Mouse (Mus musculus) lung, postnatal 14 days (tissue): ENCODE measurements at regions not wholly inside any gene's neighbourhood (a gene's known extent, or its start where the extent isn't known, plus 50 kb on each side); places are given as distances from the start of the nearest gene placed in this dataset.

Experiments used
- DNase-seq: peaks from one replicate; pipeline ENCODE4 v3.0.0; 2021

DNA sequence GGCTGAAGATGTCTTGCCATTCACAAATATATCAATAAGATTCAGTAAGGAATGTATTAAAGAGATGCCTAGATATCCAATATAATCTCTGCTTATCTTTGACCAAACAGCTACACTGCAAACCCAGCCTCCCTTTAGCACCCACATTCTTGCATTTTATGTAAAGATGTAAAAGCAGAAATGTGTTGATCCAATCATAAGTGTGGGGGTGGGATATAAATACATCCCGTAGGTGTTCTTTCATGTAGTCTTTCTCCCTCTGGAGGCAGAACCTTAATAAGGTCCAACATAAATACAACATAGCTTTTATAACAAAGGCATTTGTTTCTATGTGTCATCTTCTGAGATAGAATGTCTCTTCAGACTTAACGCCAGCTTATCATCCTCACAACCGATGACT, 637.1 kb upstream of the Flrt2 start:
- no peak for DNase-seq

DNA sequence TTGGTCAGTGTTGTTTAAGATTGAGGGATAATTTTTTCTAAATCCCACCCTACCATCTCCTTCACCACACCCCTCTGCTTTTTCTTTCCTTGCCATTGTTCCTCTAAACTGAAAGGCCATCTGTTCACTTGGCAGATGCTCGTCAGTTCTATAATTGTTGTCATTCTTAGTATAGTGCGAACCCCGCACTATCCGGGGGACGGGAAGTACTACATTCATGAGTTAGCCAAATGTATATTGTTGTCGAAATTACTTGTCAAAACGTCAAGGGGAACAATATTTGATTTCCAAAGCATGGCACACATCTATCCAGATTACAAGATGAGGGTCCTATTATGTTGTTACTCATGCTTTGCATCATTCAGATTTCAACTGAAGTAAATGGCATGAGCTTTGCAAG, 635.1 kb upstream of the Flrt2 start:
- no peak for DNase-seq

DNA sequence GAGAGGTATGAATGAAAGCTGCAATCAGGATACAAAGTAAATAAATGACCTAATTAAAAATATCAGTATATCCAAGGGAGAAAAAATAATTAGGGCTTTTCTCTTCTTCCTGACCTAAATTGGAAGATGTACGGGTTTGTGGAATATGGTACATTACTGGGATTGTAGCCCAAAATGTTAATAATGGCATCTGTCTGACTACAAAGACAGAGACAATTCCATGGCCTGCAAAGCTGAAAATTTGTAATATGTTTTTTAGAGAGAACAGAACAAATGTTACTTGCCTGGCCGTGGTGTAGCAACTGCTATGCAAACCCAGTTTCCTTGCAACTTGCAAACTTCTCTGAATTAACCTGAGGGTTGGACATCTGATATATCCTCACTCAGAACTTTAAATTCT, 632.6 kb upstream of the Flrt2 start:
- no peak for DNase-seq

DNA sequence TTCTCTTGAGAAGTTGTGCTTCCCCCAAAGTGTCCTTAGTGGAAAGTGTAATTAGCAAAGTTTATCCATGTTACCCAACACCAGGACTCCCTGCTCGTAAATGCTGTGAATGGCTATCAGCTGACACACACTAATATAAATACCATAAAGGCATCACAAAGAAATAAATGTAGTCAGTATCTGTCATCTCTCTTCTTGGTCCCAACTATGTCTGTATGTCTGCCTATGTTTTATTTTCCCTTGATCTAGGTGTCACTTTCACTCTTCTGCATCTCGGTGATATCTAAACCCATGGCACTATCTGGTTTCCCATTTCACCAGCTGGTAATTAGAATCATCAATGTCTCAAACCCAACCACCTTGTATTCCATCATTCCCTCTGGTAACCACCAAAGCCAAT, 619.7 kb upstream of the Flrt2 start:
- no peak for DNase-seq

DNA sequence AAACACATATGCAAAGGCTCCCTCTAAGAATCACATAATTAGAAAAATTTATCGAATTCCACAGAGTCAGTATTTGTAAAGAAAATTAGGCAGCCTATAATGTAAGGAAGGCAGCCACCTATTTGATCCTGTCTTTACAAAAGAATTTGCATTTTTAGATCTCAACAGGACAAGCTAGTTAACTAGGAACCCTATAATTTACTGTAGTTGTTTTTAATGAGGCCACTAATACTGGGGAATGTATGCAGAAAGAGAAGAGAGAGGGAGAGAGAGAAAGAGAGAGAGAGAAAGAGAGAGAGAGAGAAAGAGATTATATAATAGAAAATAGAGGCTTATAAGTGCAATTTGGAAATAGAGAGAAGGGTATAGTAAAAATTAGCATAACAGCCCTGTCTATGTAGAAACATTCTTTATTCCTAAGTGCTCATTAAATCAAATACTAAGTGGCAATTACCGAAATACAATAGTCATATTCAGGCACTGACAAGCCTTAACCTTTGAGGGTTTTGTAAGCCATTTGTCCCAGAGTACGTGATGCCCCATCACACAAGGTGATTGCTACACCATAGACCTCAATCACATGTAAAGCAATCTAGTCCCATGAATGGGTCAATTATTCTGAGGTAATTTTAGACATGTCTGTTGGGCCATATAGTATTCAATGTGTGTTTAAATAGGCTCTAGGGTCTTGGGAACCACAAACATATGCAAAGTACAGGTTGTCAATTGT, 572.6 kb upstream of the Flrt2 start:
- DNase-seq = no peak

DNA sequence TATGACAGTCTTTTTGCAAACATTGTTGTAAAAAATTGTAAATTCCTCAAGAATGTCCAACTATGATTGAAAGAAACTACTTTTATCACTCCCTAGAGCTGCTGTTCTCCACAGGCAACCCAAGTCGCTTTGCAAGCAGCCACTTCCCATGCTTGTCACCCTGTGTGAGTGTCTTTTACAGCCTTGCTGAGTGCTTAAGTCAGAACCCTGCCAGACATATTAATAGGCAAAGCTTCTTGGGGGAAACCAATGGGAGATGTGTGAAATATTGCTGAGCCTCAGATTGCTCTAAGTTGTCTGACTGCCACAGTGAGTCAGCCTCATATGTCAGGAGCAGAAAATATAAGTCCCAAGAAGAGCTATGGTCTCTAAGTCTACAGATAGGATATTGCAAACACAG, 559.2 kb upstream of the Flrt2 start:
- DNase-seq = no peak

DNA sequence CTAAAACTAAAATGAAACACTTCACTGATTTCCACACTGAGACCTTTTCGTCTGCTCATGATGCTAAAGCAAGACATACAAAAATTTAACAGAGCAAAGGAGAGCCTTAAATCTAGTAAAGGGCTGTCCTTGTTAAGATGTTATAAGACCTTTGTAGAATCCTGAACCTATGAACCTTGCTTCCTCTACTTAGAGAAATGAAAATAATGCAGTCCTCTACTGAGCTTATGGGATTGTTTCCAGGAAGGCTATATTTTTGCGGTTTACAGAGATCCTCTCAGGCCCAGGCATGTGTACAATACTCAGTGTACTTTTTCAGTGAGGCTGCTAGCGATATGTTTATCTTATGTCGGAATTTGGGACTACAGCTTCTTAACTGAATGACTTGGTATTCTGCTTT, 558.5 kb upstream of the Flrt2 start:
- DNase-seq = no peak

DNA sequence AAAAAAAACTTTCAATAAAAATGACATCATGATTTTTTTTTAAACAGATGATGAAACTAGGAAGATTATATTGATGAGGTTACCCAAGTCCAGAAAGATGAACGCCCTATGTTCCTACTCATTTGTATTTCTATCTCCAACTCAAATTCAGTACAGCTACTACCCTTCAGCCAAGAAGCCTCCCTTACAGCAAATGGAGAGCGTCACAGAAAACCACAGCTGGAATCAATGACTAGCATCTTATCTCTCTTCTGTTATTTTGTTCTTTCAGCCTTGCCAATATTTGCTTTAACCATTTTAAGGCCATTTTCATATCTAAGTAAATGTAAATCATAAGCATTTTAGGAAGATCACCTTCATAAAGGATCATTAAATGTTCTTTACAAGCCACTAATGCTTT, 553.9 kb upstream of the Flrt2 start:
- DNase-seq = no peak

DNA sequence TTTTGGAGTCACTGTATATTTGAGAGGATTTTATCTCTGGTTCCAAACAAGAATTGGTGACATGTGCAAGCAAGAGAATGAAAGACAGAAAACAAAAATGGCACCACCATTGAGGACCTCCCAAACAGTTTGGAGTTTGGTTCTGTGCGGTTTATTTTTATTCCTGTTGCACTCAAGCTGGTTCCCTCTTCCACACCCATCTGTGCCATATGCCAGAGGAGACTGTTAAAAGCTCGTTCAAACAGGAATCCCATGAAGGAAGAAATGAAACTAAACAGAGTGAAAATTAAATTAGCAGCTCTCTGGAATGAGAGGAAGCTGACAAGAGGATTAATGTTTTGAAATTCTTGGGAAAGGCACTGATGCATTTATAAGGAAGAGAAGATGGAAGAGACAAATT, 521.0 kb upstream of the Flrt2 start:
- DNase-seq = no peak

DNA sequence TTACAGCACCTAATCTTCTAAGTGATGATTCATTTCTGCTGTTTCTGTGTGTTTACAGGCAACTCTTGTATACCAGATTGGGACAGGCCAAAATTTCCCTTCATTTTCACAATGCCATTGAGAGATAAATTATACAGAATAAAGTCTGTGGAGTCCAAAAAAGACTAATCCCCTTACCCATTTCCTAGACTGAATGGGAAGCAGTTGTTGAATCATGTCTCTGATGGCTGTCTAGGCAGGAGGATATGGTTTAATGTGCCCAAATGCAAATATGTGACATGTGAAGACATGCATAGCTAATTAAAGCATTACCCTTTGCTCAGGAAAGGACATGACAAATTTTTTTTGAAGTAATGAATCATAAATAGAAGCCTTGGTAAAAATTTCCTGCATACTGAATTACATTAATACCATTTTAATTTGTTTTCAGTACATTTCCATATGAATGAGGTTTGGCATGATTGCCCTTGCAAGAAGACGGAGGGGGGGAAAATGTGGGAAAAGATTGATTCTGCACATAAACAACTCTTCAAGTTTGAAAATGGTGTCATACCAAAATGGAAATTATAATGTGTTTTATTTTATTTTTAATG, 518.1 kb upstream of the Flrt2 start:
- no peak for DNase-seq

DNA sequence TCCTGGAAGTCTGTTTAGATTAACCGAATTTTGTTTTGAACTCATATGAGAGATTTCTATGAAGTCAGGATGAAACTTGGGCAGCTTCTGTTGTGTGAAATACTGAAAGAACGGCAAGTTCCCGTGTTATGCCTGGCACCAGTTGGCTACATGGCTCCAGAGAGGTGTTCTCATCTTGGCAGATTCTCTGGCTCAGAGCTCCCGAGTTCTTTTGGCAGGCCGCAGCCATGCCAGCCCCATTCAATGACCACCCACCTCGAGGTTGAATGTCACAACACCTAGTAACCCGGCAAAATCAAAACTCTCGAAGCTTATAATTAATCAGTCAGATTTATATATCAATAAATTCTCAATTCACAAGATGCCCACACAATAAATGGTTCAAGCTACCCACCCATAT, 489.5 kb upstream of the Flrt2 start:
- DNase-seq = no peak

DNA sequence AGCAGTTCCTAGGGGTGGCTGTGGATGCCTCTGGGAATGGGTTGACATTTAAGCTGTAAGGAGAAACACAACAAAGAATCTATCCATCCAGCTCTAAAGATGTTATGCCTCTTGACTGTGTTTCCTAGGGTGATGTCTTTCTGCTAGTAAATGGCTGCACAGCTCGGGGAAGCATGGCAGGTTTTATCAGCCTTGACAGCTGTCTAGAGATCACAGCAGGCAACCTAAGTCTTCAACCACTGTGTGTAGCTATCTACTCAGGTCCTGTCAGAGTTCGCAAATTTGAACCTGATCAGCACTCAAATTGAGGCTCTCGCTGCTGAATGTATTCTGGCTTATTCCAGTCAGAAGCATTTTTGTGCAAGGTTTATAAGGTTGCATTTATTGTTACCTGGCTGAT, 486.9 kb upstream of the Flrt2 start:
- no peak for DNase-seq

DNA sequence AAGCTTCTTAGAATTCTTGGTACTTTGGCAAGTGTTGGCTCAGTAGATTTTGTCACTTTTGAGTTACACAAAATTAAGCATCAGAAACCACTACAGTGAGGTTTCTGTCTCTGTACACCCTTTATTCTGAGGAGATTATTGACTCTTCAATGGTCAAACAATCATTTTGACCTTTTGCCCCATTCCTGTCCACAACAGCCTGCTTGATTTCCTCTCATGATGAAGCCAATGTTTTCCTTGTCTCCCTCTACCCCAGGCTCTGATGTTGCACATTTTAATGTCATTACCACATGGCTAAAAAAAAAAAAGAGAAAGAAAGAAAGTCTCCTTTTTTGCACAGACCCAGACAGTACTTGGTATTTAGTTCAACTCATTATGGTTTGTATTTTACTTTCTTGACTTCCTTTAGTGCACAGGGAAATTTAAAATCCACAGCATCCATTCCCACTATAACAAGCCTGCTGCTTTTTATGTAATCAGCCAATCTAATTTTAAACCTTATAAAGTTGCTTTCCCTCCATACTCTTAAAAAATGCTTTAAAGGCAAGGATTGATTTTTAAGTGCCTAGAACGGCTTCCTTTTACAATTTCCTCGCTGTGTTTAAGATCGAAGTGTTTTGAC, 452.8 kb upstream of the Flrt2 start:
- DNase-seq = no peak

DNA sequence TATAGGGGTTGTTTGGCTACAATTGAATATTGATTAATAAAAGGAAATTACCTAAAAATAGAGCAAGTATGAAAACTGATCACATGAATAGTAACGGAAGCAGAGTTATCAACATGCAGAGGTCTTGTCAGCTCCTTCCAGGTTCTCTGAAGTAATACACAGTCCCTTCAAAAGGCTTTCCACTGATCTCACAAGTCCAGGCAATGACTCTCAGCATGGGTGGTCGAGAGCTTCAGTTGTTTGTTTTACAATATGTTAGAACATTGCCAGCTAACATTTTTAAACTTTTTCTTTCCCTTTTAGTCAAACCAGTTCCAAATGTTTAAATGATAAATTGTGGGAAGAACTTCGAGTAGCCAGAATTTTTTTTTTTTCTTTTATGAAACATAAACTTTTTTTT, 424.8 kb upstream of the Flrt2 start:
- no peak for DNase-seq

DNA sequence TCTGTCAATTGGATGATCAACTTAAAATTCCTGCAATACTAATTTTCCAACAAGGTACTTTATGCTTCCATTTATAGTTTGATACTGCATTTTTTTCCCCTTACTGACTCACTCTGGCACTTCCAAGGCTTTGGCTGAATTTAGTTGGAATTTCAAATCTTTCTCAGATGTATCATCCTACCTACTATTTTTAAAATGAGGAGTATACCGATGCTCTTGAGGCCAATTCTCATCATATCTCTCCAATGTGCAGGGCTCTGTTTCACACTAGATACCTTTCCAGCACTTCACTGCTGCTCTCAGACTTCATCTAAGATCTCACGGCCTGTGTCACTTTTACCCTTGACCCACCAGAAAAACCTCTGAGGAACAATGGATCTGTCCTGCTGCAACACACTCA, 386.6 kb upstream of the Flrt2 start:
- DNase-seq = no peak

DNA sequence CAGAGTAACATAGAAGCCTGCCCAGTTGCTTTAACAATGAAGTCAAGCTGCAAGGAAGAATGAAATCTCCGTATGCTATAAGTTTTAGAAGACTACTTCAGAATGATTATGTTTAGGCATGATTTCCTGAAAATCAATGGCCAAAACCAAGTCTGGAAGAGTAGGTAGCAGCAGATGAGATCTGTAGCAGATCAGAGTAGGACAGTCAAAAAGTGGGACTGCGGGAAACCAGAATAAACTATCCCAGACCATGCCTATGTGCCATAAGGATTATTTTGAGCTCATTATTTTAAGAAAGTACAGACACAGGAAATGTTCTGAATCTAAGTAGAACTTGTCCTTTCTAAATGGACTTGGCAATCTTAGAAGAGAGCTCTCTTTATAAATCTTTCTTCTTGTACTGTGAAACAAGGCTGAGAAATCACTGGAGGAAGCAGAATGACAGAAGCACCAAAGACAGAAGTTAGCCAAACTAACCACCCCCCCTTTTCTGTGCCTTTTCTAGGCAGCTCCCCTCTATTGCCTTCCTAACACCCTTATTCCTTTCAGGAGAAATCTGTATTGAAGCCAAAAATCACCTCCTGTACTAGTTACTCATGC, 376.8 kb upstream of the Flrt2 start:
- DNase-seq = no peak

DNA sequence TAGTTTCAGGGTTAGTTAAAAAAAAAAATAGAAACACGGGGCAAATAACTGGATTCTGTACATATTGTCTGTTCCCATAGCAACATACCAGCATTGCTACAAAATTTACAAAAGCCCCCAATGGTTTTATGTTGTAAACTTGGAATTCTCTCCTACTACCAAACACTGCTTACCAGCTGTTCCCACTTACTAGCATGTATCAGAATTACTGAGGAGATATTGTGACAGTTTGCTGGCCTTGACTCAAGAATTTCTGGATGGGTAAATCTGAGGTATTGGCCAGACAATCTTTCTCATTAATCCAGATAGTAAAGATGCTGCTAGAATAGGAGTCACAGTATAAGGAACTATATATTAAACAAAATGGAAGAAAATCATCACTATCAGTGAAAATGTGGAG, 375.2 kb upstream of the Flrt2 start:
- no peak for DNase-seq

DNA sequence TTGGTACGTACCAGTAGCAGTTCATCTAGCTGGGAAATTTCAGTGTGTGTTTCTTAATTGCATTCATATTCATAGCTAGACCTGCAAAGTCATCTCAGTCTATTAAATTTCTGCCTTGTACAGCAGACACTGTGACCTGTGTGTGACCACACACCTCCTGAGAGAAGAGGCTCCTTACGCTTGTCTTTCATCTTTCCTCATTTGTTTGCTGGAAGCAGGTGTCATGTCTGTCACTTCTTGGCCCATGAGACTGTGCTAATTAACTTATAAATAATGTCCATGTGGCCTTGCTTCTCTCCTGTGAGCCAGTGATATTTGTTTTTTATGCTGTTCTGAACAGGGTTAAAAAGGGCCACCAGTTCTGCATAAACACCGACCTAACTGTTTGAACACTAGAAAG, 370.3 kb upstream of the Flrt2 start:
- DNase-seq = no peak

DNA sequence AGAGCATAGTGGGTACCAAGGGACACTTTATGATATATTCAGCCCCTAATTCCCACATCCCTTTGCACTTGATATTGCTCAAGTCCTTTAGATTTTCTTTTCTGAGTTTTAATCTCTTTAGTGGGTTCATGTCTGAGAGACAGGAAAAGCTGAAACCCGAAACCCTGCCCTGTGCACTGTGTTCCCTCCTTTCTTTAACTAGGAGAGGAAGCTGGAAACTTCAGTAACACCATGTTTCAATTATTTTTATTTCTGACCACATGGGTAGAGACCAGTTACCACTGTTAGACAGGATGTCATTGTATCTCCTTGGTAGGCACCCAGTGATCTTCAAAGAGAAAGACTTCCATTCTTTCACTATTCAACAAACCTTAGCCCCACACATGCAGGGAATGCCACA, 362.4 kb upstream of the Flrt2 start:
- DNase-seq = no peak

DNA sequence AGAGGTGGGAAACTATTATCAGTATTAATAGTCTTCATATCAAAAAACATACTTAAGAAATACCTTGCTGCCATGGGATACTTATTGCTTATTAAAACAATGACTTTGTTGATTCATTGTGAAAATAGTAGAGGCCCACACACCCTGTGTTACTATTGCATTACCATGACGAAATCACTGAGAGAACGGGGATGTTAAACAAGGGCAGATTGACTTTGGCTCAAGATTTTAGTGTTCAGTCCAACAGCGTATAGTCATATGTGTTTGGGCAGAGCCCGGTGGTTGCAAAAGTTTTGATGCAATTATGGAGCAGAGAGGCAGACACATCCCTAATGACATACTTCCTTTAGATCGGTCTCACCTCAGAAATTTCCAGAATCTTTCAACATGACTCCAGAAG, 344.2 kb upstream of the Flrt2 start:
- no peak for DNase-seq

DNA sequence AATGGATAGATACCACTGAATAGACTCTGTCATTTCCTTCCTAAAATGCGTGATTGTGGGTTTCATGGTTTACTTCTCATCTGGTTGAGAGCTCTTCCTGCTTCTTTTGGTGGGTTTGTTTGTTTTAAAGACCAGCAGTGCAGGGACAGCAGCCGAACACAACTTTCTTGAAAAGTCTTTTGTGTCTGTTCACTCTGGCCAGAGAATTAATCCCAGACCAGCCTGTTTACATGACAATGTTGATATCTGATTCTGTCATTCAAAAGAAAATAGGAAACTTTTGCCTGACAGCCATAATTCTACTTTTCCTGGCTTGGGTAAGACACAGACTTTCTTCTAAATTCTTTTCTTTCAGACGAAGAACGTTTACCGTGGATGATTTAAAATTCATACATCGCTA, 336.9 kb upstream of the Flrt2 start:
- DNase-seq = no peak

DNA sequence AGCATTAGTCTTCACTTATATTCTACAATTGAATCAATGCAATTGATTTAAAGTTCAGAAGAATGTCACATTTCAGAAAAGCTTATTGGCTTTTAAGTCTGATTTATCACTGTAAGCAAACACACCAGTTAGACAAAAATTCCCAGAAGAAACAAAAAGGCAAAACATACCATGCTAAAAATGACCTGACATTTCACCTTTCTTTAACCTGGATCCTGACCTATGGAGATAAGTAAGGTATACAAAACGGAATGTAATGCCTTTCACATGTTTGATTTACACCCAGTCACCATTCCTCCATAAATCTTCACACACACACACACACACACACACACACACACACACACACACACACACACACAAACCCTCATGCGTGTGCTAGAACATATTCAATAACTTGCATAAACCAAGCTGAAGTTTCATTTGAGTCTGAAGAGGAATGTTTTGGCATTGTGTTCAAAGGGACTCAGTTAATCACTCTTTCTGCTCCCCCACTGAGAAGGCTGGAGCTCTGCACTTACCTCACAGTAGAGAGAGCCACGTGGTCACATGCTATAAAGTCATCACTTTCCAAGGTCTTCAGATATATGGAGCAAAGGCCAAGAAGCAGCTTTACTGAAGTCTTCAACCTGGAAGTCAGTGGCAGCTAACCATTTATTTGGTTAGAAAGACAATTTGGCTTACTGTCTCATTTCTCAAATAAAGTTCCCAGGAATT, 307.6 kb upstream of the Flrt2 start:
- no peak for DNase-seq

DNA sequence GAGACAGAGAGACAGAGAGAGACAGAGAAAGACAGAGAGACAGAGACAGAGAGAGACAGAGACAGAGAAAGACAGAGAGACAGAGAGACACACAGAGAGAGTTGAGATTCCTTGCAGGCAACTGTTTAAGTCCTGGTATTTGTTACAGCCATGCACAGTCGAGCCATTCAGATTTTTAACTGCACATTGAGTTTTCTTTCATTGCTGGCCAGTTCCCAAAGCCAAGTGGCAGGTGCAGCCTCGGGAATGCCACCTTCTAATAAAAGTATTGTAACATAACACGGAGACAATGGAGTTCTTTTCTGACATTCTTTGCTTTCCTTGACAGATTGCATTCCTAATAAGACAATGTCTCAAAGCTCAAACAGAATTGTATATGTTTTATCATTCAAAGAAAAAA, 306.3 kb upstream of the Flrt2 start:
- no peak for DNase-seq

DNA sequence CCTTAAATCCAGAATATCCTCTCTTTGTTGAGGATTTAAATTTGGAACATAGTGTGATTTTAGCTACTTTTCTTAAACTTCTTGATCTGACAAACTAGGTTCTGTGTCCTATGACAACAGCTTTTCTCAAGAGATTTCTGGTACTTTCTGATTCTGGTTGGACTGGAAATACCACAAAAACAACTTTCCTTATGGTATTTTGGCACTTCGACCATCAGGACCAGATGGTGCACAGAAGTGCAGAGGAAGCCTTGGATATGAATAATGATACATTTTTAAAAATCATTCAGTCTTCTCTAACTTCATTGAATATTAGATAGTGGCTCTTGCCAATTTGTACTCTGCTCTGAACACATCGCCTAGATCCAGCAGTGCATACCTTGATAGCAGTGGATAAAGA, 303.8 kb upstream of the Flrt2 start:
- no peak for DNase-seq
